Mouse (Mus musculus): ENCODE measurements around the gene Csmd2. TPM values are rescaled to one million over a fixed set of nuclear protein-coding genes. Genes with fewer than 3 reads are reported as not detected.
"Not testable (repeated sequence)": the region's sequence is repeated elsewhere in the genome, so short reads cannot be mapped to it uniquely, and the experiment has no call there.

The Csmd2 gene
- polyA plus RNA-seq, 1 experiment, result 0.07 TPM

DNA sequence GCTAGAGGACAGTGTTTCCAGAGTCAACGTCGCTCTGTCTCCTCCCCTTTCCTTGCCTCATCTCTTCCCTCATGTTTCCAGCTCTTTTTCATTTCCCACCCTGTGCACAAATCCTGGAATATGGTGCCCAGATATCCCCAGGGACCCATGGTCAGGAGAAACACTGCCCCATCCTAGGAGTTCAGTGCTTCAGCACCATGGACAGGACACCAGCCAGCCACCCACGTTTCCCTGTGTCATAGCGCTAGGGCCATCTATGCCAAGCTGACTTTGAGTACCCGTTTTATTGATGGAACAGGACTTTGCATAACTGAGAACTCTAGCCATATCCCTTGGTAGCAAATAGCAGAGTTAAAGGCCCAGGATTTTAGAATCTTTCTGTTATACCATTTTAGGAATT is 55.0 kb downstream of the Csmd2 start:
- H3K4me1 ChIP-seq (ENCODE audit: control insufficient read depth, insufficient read depth, insufficient read length), result no peaks in the 10 kb centered on the region
- no peaks in the 10 kb centered on the region for H3K27me3 ChIP-seq (ENCODE audit: control insufficient read depth, insufficient read depth, low read length)
- no peak for DNase-seq (ENCODE audit: low read depth in 1 of 2, low spot score in 2 of 2)
- no peaks in the 10 kb centered on the region for H3K36me3 ChIP-seq (ENCODE audit: control insufficient read depth, insufficient read depth, low read length)
- TF ChIP-seq CTCF (IDR thresholded peaks at IDR 0.05; ENCODE audit: extremely low read depth, insufficient read depth, insufficient read length, insufficient replicate concordance), result no peak
- TF ChIP-seq POLR2A (IDR thresholded peaks at IDR 0.05; ENCODE audit: low read depth, low read length), result no peak
- WGBS, result 38% methylated on average over 5 of the region's 5 CpGs
- no peak overlapping the region for H3K4me3 ChIP-seq (ENCODE audit: extremely low read depth, insufficient read depth, insufficient read length)
- no peak overlapping the region for H3K27ac ChIP-seq (ENCODE audit: insufficient read depth, low read length)

DNA sequence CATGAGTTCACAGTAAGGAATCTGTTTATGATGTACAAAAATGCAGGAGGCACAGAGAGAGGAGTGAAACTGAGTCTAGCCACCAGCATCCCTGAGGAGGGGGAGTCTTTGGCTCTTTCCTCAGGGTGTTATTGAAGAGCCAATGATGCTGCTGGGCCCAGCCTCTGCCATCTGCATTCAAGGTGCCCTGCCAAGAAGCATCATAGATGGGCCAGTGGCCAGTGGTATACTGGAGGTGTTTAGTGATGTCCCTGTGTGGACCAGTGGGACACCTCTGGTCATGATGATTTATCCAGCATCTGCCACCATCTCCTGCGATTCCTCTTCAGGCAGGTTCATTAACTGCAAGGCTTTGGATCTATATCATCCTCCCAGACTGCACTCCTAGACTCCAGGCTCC is 61.1 kb downstream of the Csmd2 start:
- Histone ChIP-seq H3K36me3 (ENCODE audit: control insufficient read depth, insufficient read depth, low read length) (no peaks in the 10 kb centered on the region), H3K4me3 (ENCODE audit: extremely low read depth, insufficient read depth, insufficient read length) (no peak overlapping the region), H3K4me1 (ENCODE audit: control insufficient read depth, insufficient read depth, insufficient read length) (no peaks in the 10 kb centered on the region), H3K27me3 (ENCODE audit: control insufficient read depth, insufficient read depth, low read length) (no peaks in the 10 kb centered on the region), H3K27ac (ENCODE audit: insufficient read depth, low read length) (no peak overlapping the region)
- no peak for DNase-seq (ENCODE audit: low read depth in 1 of 2, low spot score in 2 of 2)
- 74% methylated on average over 1 of the region's 1 CpGs for WGBS
- TF ChIP-seq POLR2A (IDR thresholded peaks at IDR 0.05; ENCODE audit: low read depth, low read length) (no peak), CTCF (IDR thresholded peaks at IDR 0.05; ENCODE audit: extremely low read depth, insufficient read depth, insufficient read length, insufficient replicate concordance) (no peak)

DNA sequence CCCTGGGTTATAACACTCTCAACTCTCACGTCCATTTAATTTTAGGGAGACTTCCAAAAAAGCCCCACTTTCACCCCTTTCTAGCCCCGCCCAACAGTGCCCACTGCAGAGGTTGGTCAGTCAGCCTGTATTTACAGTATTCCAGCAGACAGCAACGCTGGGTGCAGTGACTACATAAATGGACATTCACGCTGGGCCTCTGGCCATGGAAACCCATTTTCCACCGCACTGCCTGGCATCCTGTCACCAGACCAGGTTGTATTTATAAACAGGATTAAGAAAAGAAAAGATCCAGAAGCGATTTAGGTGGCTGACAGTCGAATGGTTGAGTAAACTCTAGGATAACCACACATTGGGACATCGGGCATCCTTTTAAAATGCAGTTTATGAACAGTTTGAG is 65.0 kb downstream of the Csmd2 start:
- Histone ChIP-seq H3K27ac (ENCODE audit: insufficient read depth, low read length) (no peak overlapping the region), H3K27me3 (ENCODE audit: control insufficient read depth, insufficient read depth, low read length) (no peaks in the 10 kb centered on the region), H3K4me1 (ENCODE audit: control insufficient read depth, insufficient read depth, insufficient read length) (no peaks in the 10 kb centered on the region), H3K36me3 (ENCODE audit: control insufficient read depth, insufficient read depth, low read length) (no peaks in the 10 kb centered on the region), H3K4me3 (ENCODE audit: extremely low read depth, insufficient read depth, insufficient read length) (no peak overlapping the region)
- no peak for DNase-seq (ENCODE audit: low read depth in 1 of 2, low spot score in 2 of 2)
- TF ChIP-seq POLR2A (IDR thresholded peaks at IDR 0.05; ENCODE audit: low read depth, low read length) (no peak), CTCF (IDR thresholded peaks at IDR 0.05; ENCODE audit: extremely low read depth, insufficient read depth, insufficient read length, insufficient replicate concordance) (no peak)
- WGBS, result 77% methylated on average over 8 of the region's 8 CpGs

DNA sequence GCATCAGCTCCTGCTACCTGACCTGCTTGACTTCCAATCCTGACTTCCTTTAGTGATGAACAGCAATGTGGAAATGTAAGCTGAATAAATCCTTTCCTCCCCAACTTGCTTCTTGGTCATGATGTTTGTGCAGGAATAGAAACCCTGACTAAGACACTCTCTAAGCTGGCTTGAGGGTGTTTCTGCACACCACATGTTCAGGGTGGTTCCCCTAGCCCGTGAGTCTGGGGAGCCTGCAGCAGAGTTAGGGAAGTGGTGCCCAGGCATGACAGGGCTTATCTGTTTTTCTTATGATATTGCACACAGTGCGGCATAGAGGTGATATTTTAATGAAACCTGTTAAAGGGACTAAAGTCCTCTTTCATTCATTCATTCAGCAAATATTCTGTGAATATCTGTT is 73.6 kb downstream of the Csmd2 start:
- H3K27me3 ChIP-seq (ENCODE audit: control insufficient read depth, insufficient read depth, low read length); H3K4me1 ChIP-seq (ENCODE audit: control insufficient read depth, insufficient read depth, insufficient read length); DNase-seq (ENCODE audit: low read depth in 1 of 2, low spot score in 2 of 2); H3K27ac ChIP-seq (ENCODE audit: insufficient read depth, low read length); H3K4me3 ChIP-seq (ENCODE audit: extremely low read depth, insufficient read depth, insufficient read length); H3K36me3 ChIP-seq (ENCODE audit: control insufficient read depth, insufficient read depth, low read length): not testable (repeated sequence)
- 62% methylated on average over 2 of the region's 2 CpGs for WGBS

DNA sequence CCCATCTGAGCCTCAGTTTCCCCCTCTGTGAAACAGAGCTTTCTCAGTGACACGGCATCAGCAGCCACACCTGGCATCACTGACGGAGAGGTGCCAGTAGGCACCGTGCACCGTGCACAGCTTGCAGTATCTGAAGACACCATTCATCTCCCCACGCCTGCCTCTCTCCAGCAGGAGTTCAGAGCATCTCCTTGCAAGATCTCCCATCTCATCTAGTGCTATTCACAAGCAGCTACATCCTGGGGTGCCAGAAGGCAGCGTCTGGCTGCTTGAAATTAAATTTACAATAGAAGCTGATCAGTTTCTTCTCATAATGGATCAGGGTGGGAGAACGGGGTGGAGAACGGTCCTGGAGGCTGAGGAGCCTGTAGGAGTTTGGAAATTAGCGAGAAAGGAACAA is 79.5 kb downstream of the Csmd2 start:
- Histone ChIP-seq H3K36me3 (ENCODE audit: control insufficient read depth, insufficient read depth, low read length) (no peaks in the 10 kb centered on the region), H3K4me1 (ENCODE audit: control insufficient read depth, insufficient read depth, insufficient read length) (no peaks in the 10 kb centered on the region), H3K27ac (ENCODE audit: insufficient read depth, low read length) (no peak overlapping the region), H3K27me3 (ENCODE audit: control insufficient read depth, insufficient read depth, low read length) (no peaks in the 10 kb centered on the region), H3K4me3 (ENCODE audit: extremely low read depth, insufficient read depth, insufficient read length) (no peak overlapping the region)
- DNase-seq (ENCODE audit: low read depth in 1 of 2, low spot score in 2 of 2), result no peak
- TF ChIP-seq CTCF (IDR thresholded peaks at IDR 0.05; ENCODE audit: extremely low read depth, insufficient read depth, insufficient read length, insufficient replicate concordance) (no peak), POLR2A (IDR thresholded peaks at IDR 0.05; ENCODE audit: low read depth, low read length) (no peak)
- 83% methylated on average over 9 of the region's 9 CpGs for WGBS

DNA sequence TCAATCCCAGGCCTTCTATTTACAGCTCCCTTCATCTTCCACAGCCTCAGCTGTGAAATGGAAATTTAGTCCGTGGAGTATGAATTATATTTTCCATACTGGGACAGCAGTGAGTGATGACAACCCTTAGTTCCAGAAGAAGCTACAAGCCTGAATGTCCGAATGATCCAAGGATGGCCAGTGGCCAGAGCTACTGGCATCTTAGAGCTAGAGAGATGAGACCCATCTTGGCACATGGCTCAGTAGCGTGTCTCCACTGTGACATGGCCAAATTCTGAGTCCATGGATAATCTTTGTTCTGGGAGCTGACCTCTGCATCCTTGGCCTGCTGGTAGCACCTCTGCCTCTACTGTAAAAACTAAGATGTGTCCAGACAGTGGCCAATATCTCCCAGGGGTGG is 96.8 kb downstream of the Csmd2 start:
- H3K27ac ChIP-seq (ENCODE audit: insufficient read depth, low read length), result no peak overlapping the region
- no peak for DNase-seq (ENCODE audit: low read depth in 1 of 2, low spot score in 2 of 2)
- WGBS, result 90% methylated on average over 3 of the region's 3 CpGs
- no peaks in the 10 kb centered on the region for H3K4me1 ChIP-seq (ENCODE audit: control insufficient read depth, insufficient read depth, insufficient read length)
- H3K36me3 ChIP-seq (ENCODE audit: control insufficient read depth, insufficient read depth, low read length), result no peaks in the 10 kb centered on the region
- H3K4me3 ChIP-seq (ENCODE audit: extremely low read depth, insufficient read depth, insufficient read length), result no peak overlapping the region
- no peak for TF ChIP-seq POLR2A (IDR thresholded peaks at IDR 0.05; ENCODE audit: low read depth, low read length)
- no peak for TF ChIP-seq CTCF (IDR thresholded peaks at IDR 0.05; ENCODE audit: extremely low read depth, insufficient read depth, insufficient read length, insufficient replicate concordance)
- H3K27me3 ChIP-seq (ENCODE audit: control insufficient read depth, insufficient read depth, low read length), result no peaks in the 10 kb centered on the region

DNA sequence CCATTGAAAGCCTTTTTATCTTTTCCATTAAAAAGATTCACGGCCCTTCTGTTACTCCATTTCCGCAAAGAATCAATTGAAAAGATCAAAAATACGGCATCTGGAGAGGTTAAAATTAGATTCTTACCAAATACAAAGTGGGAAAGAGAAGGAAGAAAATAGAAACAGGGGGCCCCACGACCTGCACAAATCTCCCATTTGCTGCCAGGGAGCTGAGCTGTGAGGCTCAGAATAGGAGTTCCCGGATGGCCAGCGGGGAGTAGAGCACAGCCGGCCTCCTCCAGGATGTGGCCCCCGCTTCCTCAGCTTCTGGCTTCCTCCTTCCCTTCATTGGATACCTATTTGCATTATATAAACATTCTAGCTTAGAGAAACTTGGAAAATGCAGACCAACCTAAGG is 97.4 kb downstream of the Csmd2 start:
- H3K27me3 ChIP-seq (ENCODE audit: control insufficient read depth, insufficient read depth, low read length), result no peaks in the 10 kb centered on the region
- WGBS, result 56% methylated on average over 8 of the region's 8 CpGs
- DNase-seq (ENCODE audit: low read depth in 1 of 2, low spot score in 2 of 2), result no peak
- no peak overlapping the region for H3K4me3 ChIP-seq (ENCODE audit: extremely low read depth, insufficient read depth, insufficient read length)
- TF ChIP-seq POLR2A (IDR thresholded peaks at IDR 0.05; ENCODE audit: low read depth, low read length), result no peak
- no peak for TF ChIP-seq CTCF (IDR thresholded peaks at IDR 0.05; ENCODE audit: extremely low read depth, insufficient read depth, insufficient read length, insufficient replicate concordance)
- H3K36me3 ChIP-seq (ENCODE audit: control insufficient read depth, insufficient read depth, low read length), result no peaks in the 10 kb centered on the region
- H3K4me1 ChIP-seq (ENCODE audit: control insufficient read depth, insufficient read depth, insufficient read length), result no peaks in the 10 kb centered on the region
- no peak overlapping the region for H3K27ac ChIP-seq (ENCODE audit: insufficient read depth, low read length)

All from spleen, adult 2 months (tissue).